Mouse (Mus musculus) CH12.LX (cell line): Measurements from ENCODE around the gene Dab2.

ENCODE experiments used
- JUND ChIP-seq: conservative IDR thresholded peaks from 2 replicates; pipeline ENCODE4 v1.6.1; 2011; ENCODE audit warnings: low read depth, low read length, improper control_type of control experiment
- MEF2A ChIP-seq: IDR thresholded peaks from 2 replicates; pipeline ENCODE4 v1.6.1; 2014; ENCODE audit warnings: low read depth, mild to moderate bottlenecking, inconsistent platforms, low read length, improper control_type of control experiment, borderline replicate concordance

DNA sequence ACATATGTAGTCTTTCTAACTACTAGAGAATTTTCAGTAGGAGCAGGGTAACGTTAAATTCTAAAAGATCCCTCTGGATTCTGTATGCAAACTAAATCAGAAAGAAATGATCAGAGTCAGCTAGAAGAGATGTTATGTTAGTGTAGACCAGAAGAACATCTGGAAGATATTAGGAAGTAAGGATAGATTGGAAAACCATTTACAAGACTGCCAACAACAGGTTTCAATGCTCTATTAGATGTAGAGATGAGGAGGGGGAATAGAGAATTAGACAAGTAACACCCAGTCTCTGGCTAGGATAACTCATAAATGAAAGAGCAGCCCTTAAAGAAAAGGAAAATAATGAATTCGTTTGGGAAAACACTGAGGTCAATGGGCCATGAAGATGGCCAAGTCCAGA is 154.9 kb downstream of the Dab2 start:
- TF ChIP-seq JUND (no peak), MEF2A (no peak)
